Mouse (Mus musculus) forebrain, postnatal 0 days (tissue): ENCODE measurements around the gene Krt13. TPM values are rescaled to one million over a fixed set of nuclear protein-coding genes. Genes with fewer than 3 reads are reported as not detected.

Experiments
- ATAC-seq: fragments of 200-750 bp; cut with Nextera tagmentation; 2 replicates; pipeline ENCODE4 v1.8.0; 2017; ENCODE audit warnings: mild to moderate bottlenecking, moderate library complexity
- DNase-seq: peaks from one replicate; pipeline ENCODE4 v3.0.0-alpha.2; 2015
- H3K27ac ChIP-seq: fragments of 300-500 bp; sonication (generic); 2 replicates; pipeline ENCODE4 v1.5.1; 2014; ENCODE audit warnings: low read depth, mild to moderate bottlenecking, antibody characterized with exemption, low read length, moderate library complexity, mixed read lengths
- H3K27me3 ChIP-seq: fragments of 300-500 bp; sonication (generic); 2 replicates; pipeline ENCODE4 v1.6.1; 2014; ENCODE audit warnings: mild to moderate bottlenecking, low read length, mixed read lengths; ENCODE audit not compliant: insufficient read depth
- H3K36me3 ChIP-seq: fragments of 300-500 bp; sonication (generic); 2 replicates; pipeline ENCODE4 v1.6.1; 2014; ENCODE audit warnings: mild to moderate bottlenecking, moderate library complexity; ENCODE audit not compliant: insufficient read depth
- H3K4me1 ChIP-seq: fragments of 300-500 bp; sonication (generic); 2 replicates; pipeline ENCODE4 v1.6.1; 2014; ENCODE audit warnings: antibody characterized with exemption; ENCODE audit not compliant: insufficient read depth
- H3K4me2 ChIP-seq: fragments of 300-500 bp; sonication (generic); 2 replicates; pipeline ENCODE4 v1.6.1; 2014; ENCODE audit warnings: low read depth, mild to moderate bottlenecking, moderate library complexity
- H3K4me3 ChIP-seq: fragments of 300-500 bp; sonication (generic); 2 replicates; pipeline ENCODE4 v1.5.1; 2014; ENCODE audit warnings: low read depth, low read length, mixed read lengths
- H3K9ac ChIP-seq: fragments of 300-500 bp; sonication (generic); 2 replicates; pipeline ENCODE4 v1.6.1; 2014; ENCODE audit warnings: mild to moderate bottlenecking
- H3K9me3 ChIP-seq: fragments of 300-500 bp; sonication (generic); 2 replicates; pipeline ENCODE4 v1.6.1; 2016; ENCODE audit warnings: low read length
- CTCF ChIP-seq: sonication (generic); IDR thresholded peaks from 2 replicates; pipeline ENCODE4 v1.5.1; 2016; ENCODE audit warnings: antibody characterized with exemption, control low read depth, low read depth
- WGBS: fragments of 180-500 bp; shearing (Covaris S2); extraction: QIAGEN DNeasy Blood & Tissue Kit; methylation state at CpG from one replicate; pipeline ENCODE4 v1.1.7; 2014; 5-methylcytosine and 5-hydroxymethylcytosine counted together
- polyA plus RNA-seq: library from polyadenylated mRNA; unstranded; fragments of >200 nt; fragmentation: Nextera tagmentation; extraction: Ambion mirVana; gene quantifications from 2 replicates; pipeline ENCODE4 v1.2.1, GENCODE M21; 2015
- total RNA-seq: library from RNA; depleted of rRNA; stranded (reverse); fragments of >200 nt; gene quantifications from 2 replicates; pipeline ENCODE4 v1.2.3, GENCODE M21; 2014

Krt13 gene
- total and polyA plus RNA-seq, 2 experiments from 2014 or later = not detected

- TF ChIP-seq CTCF = no peak
- Histone ChIP-seq H3K4me1 (no peaks in the 10 kb centered on the region), H3K4me3 (no peak overlapping the region), H3K9me3 (no peaks in the 10 kb centered on the region), H3K36me3 (no peaks in the 10 kb centered on the region), H3K27ac (no peak overlapping the region), H3K4me2 (no peak overlapping the region), H3K9ac (no peak overlapping the region), H3K27me3 (no peaks in the 10 kb centered on the region)
- 91% methylated on average over 11 of the region's 11 CpGs for WGBS
- DNase-seq (no peak), ATAC-seq (no peak)
These were observed 8.2 kb downstream of the Krt13 start for GRCm38 (mm10) chr11:100112935-100113741.

GRCm38 (mm10) chr11:100105576-100106122 is 15.7 kb downstream of the Krt13 start, which contains the start of gene Krt36:
Gene Krt36, minus strand, starts transcription at chr11:100105626.
- H3K27ac ChIP-seq = no peak within 1 kb of the TSS
- H3K36me3 ChIP-seq = no peaks in the 10 kb centered on the region
- ATAC-seq (no peak), DNase-seq (no peak)
- H3K27me3 ChIP-seq = no peaks in the 10 kb centered on the region
- no peak for TF ChIP-seq CTCF
- H3K9ac ChIP-seq = no peak within 1 kb of the TSS
- H3K4me2 ChIP-seq = no peak within 1 kb of the TSS
- no peaks in the 10 kb centered on the region for H3K9me3 ChIP-seq
- no peak within 1 kb of the TSS for H3K4me3 ChIP-seq
- 91% methylated on average over 6 of the region's 6 CpGs for WGBS
- no peaks in the 10 kb centered on the region for H3K4me1 ChIP-seq

- H3K4me1 ChIP-seq = no peaks in the 10 kb centered on the region
- DNase-seq (no peak), ATAC-seq (no peak)
- H3K4me2 ChIP-seq = no peak overlapping the region
- no peak overlapping the region for H3K27ac ChIP-seq
- H3K36me3 ChIP-seq = no peaks in the 10 kb centered on the region
- no peaks in the 10 kb centered on the region for H3K27me3 ChIP-seq
- H3K4me3 ChIP-seq = no peak overlapping the region
- WGBS = 70% methylated on average over 15 of the region's 15 CpGs
- no peaks in the 10 kb centered on the region for H3K9me3 ChIP-seq
- no peak overlapping the region for H3K9ac ChIP-seq
- no peak for TF ChIP-seq CTCF
These were observed 18.5 kb downstream of the Krt13 start for GRCm38 (mm10) chr11:100102693-100103429.

- H3K4me2 ChIP-seq = no peak overlapping the region
- H3K4me3 ChIP-seq = no peak overlapping the region
- TF ChIP-seq CTCF = no peak
- no peaks in the 10 kb centered on the region for H3K27me3 ChIP-seq
- no peak for ATAC-seq
- no peaks in the 10 kb centered on the region for H3K9me3 ChIP-seq
- WGBS = 77% methylated on average over 4 of the region's 4 CpGs
- H3K9ac ChIP-seq = no peak overlapping the region
- H3K27ac ChIP-seq = no peak overlapping the region
- no peaks in the 10 kb centered on the region for H3K36me3 ChIP-seq
- no peaks in the 10 kb centered on the region for H3K4me1 ChIP-seq
- DNase-seq = no peak
These were observed 21.0 kb downstream of the Krt13 start for GRCm38 (mm10) chr11:100100391-100100790.

- Histone ChIP-seq H3K9ac (no peak overlapping the region), H3K27ac (no peak overlapping the region), H3K4me1 (no peaks in the 10 kb centered on the region), H3K27me3 (no peaks in the 10 kb centered on the region), H3K36me3 (no peaks in the 10 kb centered on the region), H3K4me2 (no peak overlapping the region), H3K9me3 (no peaks in the 10 kb centered on the region), H3K4me3 (no peak overlapping the region)
- no peak for ATAC-seq
- DNase-seq = no peak
- 86% methylated on average over 9 of the region's 9 CpGs for WGBS
- TF ChIP-seq CTCF = no peak
These were observed 23.5 kb downstream of the Krt13 start for GRCm38 (mm10) chr11:100097819-100098218.

GRCm38 (mm10) chr11:100096141-100096540 is 25.2 kb downstream of the Krt13 start, which contains the start of gene Krt35:
Gene Krt35, minus strand, starts transcription at chr11:100096241.
- no peak for ATAC-seq
- no peaks in the 10 kb centered on the region for H3K27me3 ChIP-seq
- no peak within 1 kb of the TSS for H3K4me3 ChIP-seq
- H3K4me2 ChIP-seq = no peak within 1 kb of the TSS
- H3K27ac ChIP-seq = no peak within 1 kb of the TSS
- no peak for DNase-seq
- no peaks in the 10 kb centered on the region for H3K4me1 ChIP-seq
- no peak within 1 kb of the TSS for H3K9ac ChIP-seq
- whole genome bisulfite sequencing = 42% methylated on average over 9 of the region's 9 CpGs
- no peaks in the 10 kb centered on the region for H3K36me3 ChIP-seq
- TF ChIP-seq CTCF = no peak
- H3K9me3 ChIP-seq = no peaks in the 10 kb centered on the region
